20 mouse cellular contexts compared by ENCODE assay signal in the genomic region with DNA sequence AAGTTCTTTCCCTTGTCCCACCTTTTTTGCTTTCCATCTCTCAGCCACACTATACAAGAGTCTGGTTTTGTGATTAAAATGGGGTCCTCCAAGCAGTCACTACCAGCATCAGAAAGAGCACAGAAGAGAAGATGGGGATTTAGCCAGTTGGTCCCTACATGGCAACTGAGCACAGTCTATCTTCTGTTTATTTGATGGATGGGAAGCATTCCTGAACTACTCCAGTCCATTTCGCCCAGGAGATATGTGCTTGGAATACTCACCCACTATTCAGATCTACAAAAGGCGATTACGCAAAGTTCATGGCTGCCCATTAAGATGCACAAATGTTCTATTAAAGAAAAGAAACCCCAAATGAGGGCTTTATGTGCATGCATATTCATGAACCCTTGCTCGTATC.
DNase-seq lines count a peak whose midpoint lies in the region; ATAC-seq and TF ChIP-seq lines count a peak whose summit lies in the region.
"Had no signal": no experiment of that assay in that cellular context is flagged by ENCODE, and none has a peak within 500 bp of the region (broad histone marks: within the 10 kb centered on the region; RNA-seq: fewer than 3 reads in every experiment).

No protein-coding gene starts in this region.

- H3K4me2 ChIP-seq in hindbrain, embryonic 13.5 days, result no peak overlapping the region
- H3K4me2 ChIP-seq in midbrain, embryonic 16.5 days (ENCODE audit: low read length), result no peak overlapping the region
- H3K4me2 ChIP-seq: kidney, embryonic 15.5 days had no signal

- no peak overlapping the region for H3K4me3 ChIP-seq in hindbrain, embryonic 13.5 days
- no peak overlapping the region for H3K4me3 ChIP-seq in midbrain, embryonic 16.5 days (ENCODE audit: low read depth, low read length)
- H3K4me3 ChIP-seq in cerebellum, adult 2 months (replicated peaks; ENCODE audit: insufficient read depth, low read depth, low read length), result no peak overlapping the region
- H3K4me3 ChIP-seq: kidney, embryonic 15.5 days; limb, embryonic 10.5 days had no signal

- H3K9ac ChIP-seq in hindbrain, embryonic 13.5 days, result no peak overlapping the region
- no peak overlapping the region for H3K9ac ChIP-seq in midbrain, embryonic 16.5 days (ENCODE audit: low read depth, low read length)
- H3K9ac ChIP-seq: kidney, embryonic 15.5 days; liver, postnatal 0 days had no signal

- WGBS in hindbrain, embryonic 13.5 days, result 49% methylated on average over 4 of the region's 4 CpGs
- 71% methylated on average over 4 of the region's 4 CpGs for WGBS in midbrain, embryonic 16.5 days
- WGBS in cerebellum, adult 2 months, result 89% methylated on average over 4 of the region's 4 CpGs

- TF ChIP-seq CTCF in cerebellum, adult 2 months (IDR thresholded peaks at IDR 0.05; ENCODE audit: borderline replicate concordance, insufficient read depth, low read depth, low read length), result no peak

- TF ChIP-seq POLR2A in cerebellum, adult 2 months (IDR thresholded peaks at IDR 0.05; ENCODE audit: borderline replicate concordance, insufficient read depth, low read length), result no peak

- DNase-seq in R1 (ENCODE audit: low read depth, low spot score) (peak; percentile 5), ZHBTc4 (ENCODE audit: low read depth, low spot score) (peak; percentile 2)
- DNase-seq in lung, postnatal 4 days, result no peak
- no peak for DNase-seq in cerebellum, adult 2 months
- DNase-seq: adrenal gland, postnatal 10 days; cerebellum, adult 11-12 months; cerebellum, postnatal 25 days; heart, adult 11 months; heart, postnatal 36 days; kidney, postnatal 4 days; layer of hippocampus, adult 9-11 months; liver, postnatal 0 days; lung, postnatal 10 days; thymus, postnatal 36 days had no signal

- no peak overlapping the region for H3K27ac ChIP-seq in hindbrain, embryonic 13.5 days
- H3K27ac ChIP-seq in midbrain, embryonic 16.5 days (ENCODE audit: low read length), result no peak overlapping the region
- no peak overlapping the region for H3K27ac ChIP-seq in cerebellum, adult 2 months (ENCODE audit: insufficient read depth, low read length)
- H3K27ac ChIP-seq: kidney, embryonic 15.5 days; limb, embryonic 10.5 days had no signal

- peak; percentile 89 for ATAC-seq in hindbrain, embryonic 13.5 days (ENCODE audit: low FRiP score)
- ATAC-seq in midbrain, embryonic 16.5 days, result peak; percentile 60; the same call in 1 of the 2 replicates
- ATAC-seq in megakaryocyte, adult 5-6 weeks (ENCODE audit: poor library complexity, severe bottlenecking), result no peak
- ATAC-seq: intestine, embryonic 16.5 days; liver, postnatal 0 days had no signal

- no peaks in the 10 kb centered on the region for H3K36me3 ChIP-seq in hindbrain, embryonic 13.5 days
- no peaks in the 10 kb centered on the region for H3K36me3 ChIP-seq in midbrain, embryonic 16.5 days (ENCODE audit: control insufficient read depth, insufficient read depth, low read length)
- H3K36me3 ChIP-seq: kidney, embryonic 15.5 days; limb, embryonic 10.5 days had no signal

- H3K4me1 ChIP-seq in hindbrain, embryonic 13.5 days (replicated peaks), result no peaks in the 10 kb centered on the region; the same call in 1 of the 2 replicates
- no peaks in the 10 kb centered on the region for H3K4me1 ChIP-seq in midbrain, embryonic 16.5 days (ENCODE audit: control insufficient read depth, insufficient read depth, low read length)
- H3K4me1 ChIP-seq in cerebellum, adult 2 months (ENCODE audit: control insufficient read depth, insufficient read depth, low read length), result no peaks in the 10 kb centered on the region
- H3K4me1 ChIP-seq: kidney, embryonic 15.5 days; limb, embryonic 10.5 days had no signal

- H3K27me3 ChIP-seq in hindbrain, embryonic 13.5 days, result no peaks in the 10 kb centered on the region
- H3K27me3 ChIP-seq in midbrain, embryonic 16.5 days (ENCODE audit: control insufficient read depth, insufficient read depth, low read depth, low read length), result no peaks in the 10 kb centered on the region
- no peaks in the 10 kb centered on the region for H3K27me3 ChIP-seq in cerebellum, adult 2 months (ENCODE audit: control insufficient read depth, insufficient read depth, low read length)
- H3K27me3 ChIP-seq: kidney, embryonic 15.5 days had no signal

- no peaks in the 10 kb centered on the region for H3K9me3 ChIP-seq in hindbrain, embryonic 13.5 days
- H3K9me3 ChIP-seq in midbrain, embryonic 16.5 days (replicated peaks; ENCODE audit: control insufficient read depth, low read length, poor library complexity, severe bottlenecking), result no peaks in the 10 kb centered on the region
- H3K9me3 ChIP-seq: kidney, embryonic 15.5 days; limb, embryonic 10.5 days had no signal

Comparison
In these comparisons a context has a peak if more than half of its experiments do, and no peak if none do; other contexts are left out.
1. DNase-seq: peak in R1 (single experiment) and ZHBTc4 (single experiment); none in lung, postnatal 4 days (0 of 2) and cerebellum, adult 2 months (0 of 2).